Mouse (Mus musculus) urinary bladder, postnatal 10 days (tissue): Measurements from ENCODE around the gene Map3k21.

ENCODE experiments used
- DNase-seq: peaks from one replicate; pipeline ENCODE4 v3.0.0; 2022; ENCODE audit warnings: low spot score

Map3k21 gene

DNA sequence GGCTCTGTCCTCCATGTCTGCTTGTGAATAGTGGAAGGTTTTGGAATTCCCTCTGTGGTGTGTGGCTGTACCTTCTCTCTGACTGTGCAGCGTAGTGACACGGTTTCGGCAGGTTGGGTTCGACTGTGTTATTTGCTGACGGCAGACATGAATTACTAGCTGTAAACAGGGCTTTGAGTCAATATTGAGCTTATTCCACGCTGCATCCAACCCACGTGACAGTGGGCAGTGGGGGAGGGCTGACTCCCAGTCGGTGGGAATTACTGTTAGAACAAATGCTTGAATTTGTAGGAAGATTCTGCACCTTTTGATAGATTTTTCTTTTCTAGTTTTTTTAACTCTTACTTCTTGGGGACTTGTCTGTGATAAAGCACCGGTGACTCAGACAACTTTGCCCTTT lies 4.1 kb downstream of the Map3k21 start:
- DNase-seq, result no peak

DNA sequence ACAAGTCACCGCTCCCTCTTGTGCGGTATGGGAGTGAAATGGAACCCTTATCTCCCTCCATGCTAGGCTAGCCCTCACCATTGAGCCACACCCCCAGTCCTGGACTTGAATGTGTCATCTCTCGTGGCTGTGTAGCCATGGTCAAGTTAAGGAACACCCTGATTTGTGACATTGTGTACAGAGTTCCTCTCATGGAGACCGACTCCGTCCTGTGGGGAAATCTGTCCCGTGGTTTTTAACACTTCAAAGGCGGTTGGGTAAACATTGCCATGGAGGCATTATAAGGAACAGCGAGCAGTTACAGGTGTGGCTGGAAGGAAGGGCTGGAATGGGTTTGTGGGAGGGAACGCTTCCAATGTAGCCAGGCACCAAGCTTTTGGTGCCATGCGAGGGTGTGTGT lies 6.8 kb downstream of the Map3k21 start:
- DNase-seq, result no peak

DNA sequence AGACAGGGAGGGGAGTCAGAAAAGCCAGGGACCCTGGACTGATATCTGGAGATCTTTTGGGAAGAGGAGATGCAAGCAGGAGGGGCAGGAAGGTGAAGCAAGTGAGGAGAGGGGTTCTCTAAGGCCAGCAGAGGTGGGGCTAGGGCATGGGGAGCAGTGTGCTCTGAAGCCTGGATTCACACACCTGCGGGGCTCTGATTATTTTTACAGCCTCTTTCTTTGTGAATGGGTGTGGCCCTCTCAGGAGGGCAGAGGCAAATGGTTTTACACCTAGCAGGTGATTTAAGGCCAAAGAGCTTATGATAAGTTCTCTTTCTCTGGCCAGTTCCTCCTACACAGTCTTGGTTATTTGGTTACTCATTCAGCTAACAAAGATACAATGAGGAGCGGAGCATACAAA lies 8.5 kb downstream of the Map3k21 start:
- DNase-seq, result no peak

- no peak for DNase-seq
Measured at GRCm38 (mm10) chr8:125919560-125919959, 9.3 kb downstream of the Map3k21 start.

DNA sequence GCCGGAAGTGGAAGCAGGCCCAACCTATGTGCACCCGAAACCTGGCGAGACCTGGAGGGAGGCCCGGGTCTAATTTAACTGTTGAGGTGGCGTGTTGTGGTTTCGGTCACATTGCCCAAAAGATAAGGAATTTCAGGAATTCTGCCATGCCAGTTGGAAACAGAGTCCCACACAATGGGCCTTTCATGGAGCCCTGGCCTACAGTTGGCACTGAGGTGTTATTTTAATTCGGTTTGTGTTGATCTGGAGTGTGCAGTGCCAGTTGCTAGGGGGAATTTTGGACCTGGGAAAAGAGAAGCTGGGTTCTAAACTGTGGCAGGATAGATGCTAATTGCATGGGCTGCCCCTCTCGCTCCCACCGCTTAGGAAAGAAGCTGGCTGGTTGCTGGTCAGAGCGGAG lies 10.0 kb downstream of the Map3k21 start:
- DNase-seq, result no peak

DNA sequence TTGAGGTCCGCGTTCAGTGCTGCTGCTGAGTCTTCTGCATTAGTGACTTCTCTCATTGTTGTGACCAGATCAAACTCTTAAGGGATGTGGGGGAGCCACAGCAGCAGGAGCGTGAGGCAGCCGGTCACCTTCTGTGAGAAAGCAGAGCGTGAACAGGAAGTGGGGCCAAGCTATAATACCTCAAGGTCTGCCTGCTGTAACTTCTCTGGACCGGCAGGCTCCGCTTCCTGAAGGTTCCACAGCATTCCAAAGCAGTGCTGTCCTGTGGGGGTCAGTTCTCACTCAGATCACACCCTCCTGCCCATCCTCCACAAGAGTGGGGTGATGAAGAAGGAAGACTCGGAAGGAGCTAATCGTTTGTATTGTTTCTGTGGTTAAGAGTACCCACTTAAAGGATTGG lies 10.5 kb downstream of the Map3k21 start:
- DNase-seq, result no peak

DNA sequence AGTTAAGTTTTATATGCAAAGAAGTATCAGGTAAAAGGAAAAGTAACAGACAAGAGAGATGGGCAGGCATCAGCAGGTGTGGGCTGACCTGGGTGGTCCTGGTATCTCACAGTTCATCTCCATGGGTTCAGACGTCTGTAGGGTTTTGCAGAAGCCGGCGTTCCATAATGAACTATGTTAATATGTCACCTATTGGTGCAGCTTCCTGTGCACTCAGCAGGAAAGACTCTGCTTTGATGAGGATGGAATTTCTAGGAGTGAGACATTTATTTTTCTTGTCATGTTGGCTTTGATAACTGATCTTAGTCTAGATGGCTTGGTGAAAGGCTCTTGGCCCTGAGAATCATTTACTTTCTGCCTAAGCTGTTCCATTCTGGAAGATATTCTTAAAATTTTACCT lies 12.1 kb downstream of the Map3k21 start:
- DNase-seq, result no peak

- DNase-seq, result no peak
Measured at GRCm38 (mm10) chr8:125926636-125927035, 16.4 kb downstream of the Map3k21 start.

- no peak for DNase-seq
Measured at GRCm38 (mm10) chr8:125930276-125931046, 20.2 kb downstream of the Map3k21 start.

GRCm38 (mm10) chr8:125931822-125932221 lies 21.6 kb downstream of the Map3k21 start:
- DNase-seq, result no peak

- no peak for DNase-seq
Measured at GRCm38 (mm10) chr8:125935649-125936048, 25.4 kb downstream of the Map3k21 start.

DNA sequence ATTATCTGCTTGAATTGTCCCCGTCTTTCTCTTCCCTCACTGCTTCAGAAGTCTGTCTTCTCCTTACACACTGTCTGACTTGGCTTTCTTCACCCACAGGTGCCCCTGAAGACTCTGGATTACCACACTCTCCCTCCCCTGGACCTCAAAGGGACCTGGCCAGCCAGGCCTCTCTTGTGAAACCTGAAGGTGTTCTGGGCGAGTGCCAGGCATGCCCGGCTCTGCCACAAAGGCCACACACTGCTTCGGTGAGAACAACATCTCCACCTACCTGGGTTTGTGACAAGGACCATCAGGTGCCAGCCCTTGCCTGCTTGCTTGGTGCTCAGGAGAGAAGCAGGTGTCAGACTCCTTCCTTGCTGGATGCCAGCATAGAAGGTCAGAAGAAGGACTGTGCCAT lies 34.3 kb downstream of the Map3k21 start:
- DNase-seq, result no peak

- no peak for DNase-seq
Measured at GRCm38 (mm10) chr8:125948696-125949308, 38.6 kb downstream of the Map3k21 start.

- peak; percentile 35 for DNase-seq
Measured at GRCm38 (mm10) chr8:125950007-125950940, 40.0 kb downstream of the Map3k21 start.

DNA sequence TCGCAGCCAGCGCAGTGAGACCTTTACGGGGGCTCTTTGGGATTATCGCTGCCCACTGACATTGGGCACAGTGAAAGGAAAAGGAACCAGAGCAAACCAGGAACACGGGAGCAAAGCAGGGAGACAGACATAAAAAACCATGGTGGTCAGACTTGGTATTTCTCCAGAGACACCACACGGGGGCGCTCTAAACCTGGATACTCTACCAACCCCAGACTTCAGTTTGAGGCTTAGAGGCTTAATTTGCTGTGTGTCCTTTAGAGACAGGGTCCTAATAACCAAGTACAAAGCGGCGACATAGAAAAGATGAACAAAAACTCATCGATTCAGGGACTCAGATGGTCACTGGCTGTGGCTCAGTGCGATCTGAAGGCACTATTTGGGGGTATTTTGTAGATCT lies 45.4 kb downstream of the Map3k21 start:
- no peak for DNase-seq

GRCm38 (mm10) chr8:125956796-125957195 lies 46.5 kb downstream of the Map3k21 start:
- DNase-seq, result no peak

DNA sequence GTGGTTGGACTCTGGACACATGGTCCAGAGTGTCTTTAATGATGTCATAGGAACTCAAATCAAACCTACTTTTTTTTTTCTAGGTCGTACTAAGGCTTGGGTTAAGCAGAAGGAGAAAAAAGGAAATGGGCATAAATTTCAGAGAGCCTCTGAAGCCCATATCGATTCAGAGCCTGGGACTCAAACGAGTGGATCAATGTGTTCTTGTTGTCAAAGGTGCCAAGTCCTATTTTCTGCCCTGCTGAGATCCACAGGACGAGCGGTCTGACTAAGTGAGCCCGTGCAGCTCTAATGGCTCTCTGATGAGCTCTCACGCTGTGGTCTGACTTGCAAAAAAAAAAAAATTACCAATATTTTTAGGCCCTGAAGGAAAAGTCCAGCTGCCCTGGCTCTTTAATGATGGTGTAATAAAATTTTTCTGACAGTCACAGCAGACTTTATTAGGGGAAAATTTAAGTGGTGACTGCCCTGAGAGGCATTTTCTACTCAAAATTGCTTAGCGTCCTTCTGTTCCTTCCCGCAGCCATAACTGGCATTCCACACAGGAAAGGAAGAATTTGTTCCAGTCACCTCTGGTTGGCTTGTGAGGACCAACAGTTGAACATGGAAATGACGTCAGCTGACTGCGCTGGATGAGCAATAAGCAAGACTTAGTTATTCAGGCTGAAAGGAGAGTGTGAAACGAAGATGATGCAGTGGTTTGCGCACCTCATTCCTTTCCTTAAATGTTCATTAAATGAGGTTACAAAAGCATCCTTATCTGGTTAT lies 47.2 kb downstream of the Map3k21 start:
- no peak for DNase-seq

DNA sequence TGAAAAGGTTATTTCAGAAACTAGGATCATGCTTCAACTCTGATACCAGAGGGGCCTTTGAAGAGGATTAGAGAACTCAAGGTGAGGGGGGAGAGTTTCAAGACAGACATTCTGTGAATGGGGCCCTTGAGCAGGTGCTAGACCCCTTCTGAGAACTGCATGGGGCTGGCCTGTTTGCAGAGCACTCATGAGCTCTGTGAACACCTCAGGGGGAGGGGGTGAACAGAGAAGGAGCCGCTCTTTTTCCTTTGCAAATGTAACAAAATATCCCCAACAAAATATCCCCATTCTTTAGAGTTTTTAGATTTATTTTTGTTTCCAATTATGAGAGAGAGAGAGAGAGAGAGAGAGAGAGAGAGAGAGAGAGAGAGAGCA lies 47.7 kb downstream of the Map3k21 start:
- DNase-seq, result no peak

- no peak for DNase-seq
Measured at GRCm38 (mm10) chr8:125959363-125959771, 49.1 kb downstream of the Map3k21 start.

DNA sequence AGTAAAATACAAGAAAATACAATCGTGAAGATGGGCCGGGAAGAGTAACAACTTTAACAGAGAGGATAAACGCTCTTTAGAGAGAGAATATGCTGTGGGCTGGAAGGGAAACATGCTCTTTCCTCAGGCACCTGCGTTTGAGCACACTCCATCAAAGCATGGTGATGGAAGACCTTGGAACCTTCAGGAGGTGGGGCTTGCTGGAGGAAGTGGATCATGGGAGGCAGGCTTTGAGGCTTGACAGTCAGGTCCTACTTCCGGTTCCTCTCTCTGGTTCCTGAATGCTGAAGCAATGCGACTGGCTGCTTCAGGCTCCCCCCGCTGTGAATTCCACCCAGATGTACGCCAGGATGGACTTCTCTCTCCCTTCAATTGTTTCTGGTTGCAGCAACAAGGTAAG lies 49.8 kb downstream of the Map3k21 start:
- no peak for DNase-seq

DNA sequence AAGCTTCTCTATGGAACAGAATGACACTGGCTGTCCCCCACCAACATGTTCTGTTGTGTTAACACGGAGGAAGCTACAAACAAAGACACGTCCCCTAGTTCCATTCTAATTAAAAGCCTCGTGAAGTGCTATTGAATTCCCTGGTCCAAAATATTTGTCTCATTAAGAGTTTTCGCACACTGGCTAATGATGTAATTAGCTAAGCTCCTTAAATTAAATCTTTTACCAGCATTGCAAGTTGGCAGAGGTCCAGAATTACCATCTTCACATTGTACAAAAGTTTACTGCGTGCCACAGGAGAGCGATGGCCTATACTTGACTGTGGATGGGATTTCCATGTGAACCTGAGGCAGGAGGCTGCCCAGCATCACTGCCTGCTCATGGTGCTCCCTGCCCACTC lies 51.5 kb downstream of the Map3k21 start:
- DNase-seq, result no peak

- DNase-seq, result no peak
Measured at GRCm38 (mm10) chr8:125963807-125964211, 53.6 kb downstream of the Map3k21 start.
